Mouse (Mus musculus) right cerebral cortex, postnatal 4 days (tissue): ENCODE measurements around the gene St7.

Experiments
- DNase-seq: peaks from one replicate; pipeline ENCODE4 v3.0.0-alpha.2; 2022

Gene St7

GRCm38 (mm10) chr6:17969815-17970214, 277.1 kb downstream of the St7 start:
- DNase-seq: no peak

GRCm38 (mm10) chr6:17971393-17971792, 278.7 kb downstream of the St7 start:
- no peak for DNase-seq

GRCm38 (mm10) chr6:17974416-17974815, 281.7 kb downstream of the St7 start:
- peak; percentile 13 for DNase-seq

GRCm38 (mm10) chr6:17977165-17977564, 284.4 kb downstream of the St7 start:
- DNase-seq: no peak

GRCm38 (mm10) chr6:17978324-17978723, 285.6 kb downstream of the St7 start:
- no peak for DNase-seq

GRCm38 (mm10) chr6:17978881-17979280, 286.1 kb downstream of the St7 start:
- no peak for DNase-seq

- DNase-seq: no peak
Measured at GRCm38 (mm10) chr6:17979361-17979760, 286.6 kb downstream of the St7 start.

GRCm38 (mm10) chr6:17990173-17991028, 297.7 kb downstream of the St7 start:
- DNase-seq: no peak

GRCm38 (mm10) chr6:17991625-17992024, 298.9 kb downstream of the St7 start:
- no peak for DNase-seq
